Mouse (Mus musculus): ENCODE measurements at regions not wholly inside any gene's neighbourhood (a gene's known extent, or its start where the extent isn't known, plus 50 kb on each side); places are given as distances from the start of the nearest gene placed in this dataset.

DNA sequence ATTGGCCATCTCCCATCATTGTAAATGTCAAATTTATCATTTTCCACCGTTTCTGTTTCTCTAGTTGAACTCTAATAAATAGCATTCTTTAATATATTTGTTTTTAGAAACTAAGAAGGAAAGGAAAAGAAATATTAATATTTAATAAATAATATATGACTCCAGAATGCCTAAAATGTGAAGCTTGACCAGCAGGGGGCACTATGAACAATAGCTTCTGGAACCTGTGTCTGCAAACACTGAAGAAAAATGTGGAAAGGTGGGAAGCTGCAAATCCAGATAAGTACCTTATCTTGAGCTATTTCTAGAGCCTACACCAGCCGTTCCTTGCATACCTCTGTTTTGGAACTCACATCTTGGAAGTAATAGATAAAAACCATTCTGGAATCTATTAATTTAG is 493.7 kb upstream of the Lingo2 start:
- Histone ChIP-seq H3K4me1 (ENCODE audit: control insufficient read depth in 1 of 2, insufficient read depth in 2 of 2, low read length in 2 of 2) (no peaks in the 10 kb centered on the region), H3K27ac (ENCODE audit: control insufficient read depth, low read depth, low read length) (no peak overlapping the region), H3K9me3 (replicated peaks; ENCODE audit: insufficient read depth, low read length) (no peaks in the 10 kb centered on the region), H3K9ac (ENCODE audit: control insufficient read depth, low read depth, low read length, poor library complexity, severe bottlenecking) (no peak overlapping the region), H3K79me2 (ENCODE audit: control insufficient read depth, insufficient read depth, low read length, poor library complexity) (no peaks in the 10 kb centered on the region), H3K27me3 (ENCODE audit: control insufficient read depth in 1 of 2, insufficient read depth in 2 of 2, low read length in 2 of 2) (no peaks in the 10 kb centered on the region), H3K36me3 (ENCODE audit: control insufficient read depth in 1 of 2, insufficient read depth in 2 of 2, low read length in 2 of 2) (no peaks in the 10 kb centered on the region), H3K4me3 (ENCODE audit: control insufficient read depth in 1 of 2, insufficient read depth in 1 of 2, low read depth in 2 of 2, low read length in 2 of 2) (no peak overlapping the region)
- TF ChIP-seq RAD21 (IDR thresholded peaks at IDR 0.05; ENCODE audit: low read depth, low read length) = peak; percentile 30
- no peak for TF ChIP-seq TCF12 (IDR thresholded peaks at IDR 0.05; ENCODE audit: low read depth, low read length)
- peak; percentile 52 for TF ChIP-seq SMC3 (IDR thresholded peaks at IDR 0.05; ENCODE audit: low read depth, low read length)
- peak; percentile 23; the same call in 1 of the 2 replicates for TF ChIP-seq ZC3H11A (IDR thresholded peaks at IDR 0.05; ENCODE audit: low read depth, low read length)
- peak in 2 of 3 experiments; percentile 22 to 31; a peak in 3 of 6 replicates for TF ChIP-seq CTCF (IDR thresholded peaks at IDR 0.05 in 2 of 3, conservative IDR thresholded peaks at IDR 0.05 in 1 of 3; ENCODE audit: control insufficient read depth in 1 of 3, insufficient read depth in 1 of 3, low read depth in 2 of 3, low read length in 3 of 3, poor library complexity in 1 of 3, severe bottlenecking in 1 of 3)
- DNase-seq (ENCODE audit: low read depth, low spot score) = peak; percentile 26

DNA sequence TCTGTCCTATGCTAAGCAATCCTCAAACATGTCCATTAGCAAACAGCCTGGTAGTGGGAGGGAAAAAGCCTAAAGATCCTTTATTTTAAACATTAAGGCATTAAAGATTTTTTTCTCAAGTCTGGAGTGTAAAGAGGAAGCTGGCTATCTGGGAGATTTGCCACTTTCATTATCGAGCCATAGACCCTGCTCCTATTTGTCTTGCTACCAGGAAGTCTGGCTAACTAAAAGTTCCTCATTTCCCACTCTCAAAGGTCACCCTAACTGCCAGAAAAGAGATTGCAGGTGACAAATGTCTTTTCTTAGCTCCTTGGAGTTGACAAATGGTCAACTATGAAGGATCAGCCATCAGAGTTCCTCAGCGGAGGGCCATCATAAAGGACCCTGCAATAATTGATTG is 461.2 kb upstream of the Lingo2 start:
- H3K27me3 ChIP-seq (ENCODE audit: control insufficient read depth in 1 of 2, insufficient read depth in 2 of 2, low read length in 2 of 2) = no peaks in the 10 kb centered on the region
- DNase-seq (ENCODE audit: low read depth, low spot score) = peak; percentile 11

DNA sequence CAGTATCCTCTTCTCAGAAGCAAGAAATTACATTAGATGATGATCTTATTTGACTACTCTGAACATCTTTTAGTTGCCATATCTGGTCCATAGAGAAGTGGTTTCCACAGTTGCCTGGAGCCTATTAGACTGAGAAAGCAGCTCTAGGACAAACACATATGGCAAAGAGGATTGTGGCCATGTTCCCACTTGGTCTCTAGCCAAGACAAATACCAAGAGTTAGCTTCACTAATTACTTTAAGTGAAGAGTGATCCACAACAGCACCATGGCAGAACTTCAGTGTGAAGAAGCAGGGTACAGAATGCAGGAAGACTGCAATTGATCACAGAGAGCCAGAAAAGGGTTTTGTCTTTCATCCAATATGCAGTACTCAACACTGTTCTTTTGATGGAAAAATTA is 436.6 kb upstream of the Lingo2 start:
- Histone ChIP-seq H3K79me2 (ENCODE audit: control insufficient read depth, insufficient read depth, low read length, poor library complexity) (no peaks in the 10 kb centered on the region), H3K4me1 (ENCODE audit: control insufficient read depth in 1 of 2, insufficient read depth in 2 of 2, low read length in 2 of 2) (no peaks in the 10 kb centered on the region), H3K9ac (ENCODE audit: control insufficient read depth, low read depth, low read length, poor library complexity, severe bottlenecking) (no peak overlapping the region), H3K27me3 (ENCODE audit: control insufficient read depth in 1 of 2, insufficient read depth in 2 of 2, low read length in 2 of 2) (no peaks in the 10 kb centered on the region), H3K27ac (ENCODE audit: control insufficient read depth, low read depth, low read length) (no peak overlapping the region), H3K9me3 (replicated peaks; ENCODE audit: insufficient read depth, low read length) (no peaks in the 10 kb centered on the region), H3K36me3 (ENCODE audit: control insufficient read depth in 1 of 2, insufficient read depth in 2 of 2, low read length in 2 of 2) (no peaks in the 10 kb centered on the region), H3K4me3 (ENCODE audit: control insufficient read depth in 1 of 2, insufficient read depth in 1 of 2, low read depth in 2 of 2, low read length in 2 of 2) (no peak overlapping the region)
- DNase-seq (ENCODE audit: low read depth, low spot score) = no peak
- TF ChIP-seq USF1 (IDR thresholded peaks at IDR 0.05; ENCODE audit: low read depth, low read length) = no peak
- no peak for TF ChIP-seq RAD21 (IDR thresholded peaks at IDR 0.05; ENCODE audit: low read depth, low read length)
- TF ChIP-seq GATA1 (IDR thresholded peaks at IDR 0.05; ENCODE audit: low read depth, low read length) = no peak
- TF ChIP-seq MYB (IDR thresholded peaks at IDR 0.05; ENCODE audit: low read depth, low read length) = no peak
- TF ChIP-seq ZKSCAN1 (IDR thresholded peaks at IDR 0.05; ENCODE audit: low read depth, low read length) = no peak
- no peak for TF ChIP-seq MEF2A (IDR thresholded peaks at IDR 0.05; ENCODE audit: extremely low read depth, insufficient replicate concordance, low read depth, low read length, poor library complexity, severe bottlenecking)
- TF ChIP-seq RCOR1 (IDR thresholded peaks at IDR 0.05; ENCODE audit: low read depth, low read length) = no peak
- no peak for TF ChIP-seq TAL1 (IDR thresholded peaks at IDR 0.05; ENCODE audit: low read length)
- TF ChIP-seq POLR2AphosphoS2 (IDR thresholded peaks at IDR 0.05; ENCODE audit: low read length) = no peak
- no peak for TF ChIP-seq TCF12 (IDR thresholded peaks at IDR 0.05; ENCODE audit: low read depth, low read length)
- no peak for TF ChIP-seq UBTF (IDR thresholded peaks at IDR 0.05; ENCODE audit: borderline replicate concordance, insufficient read depth, low read depth, low read length)

More for the DNA sequence above, 461.2 kb upstream of the Lingo2 start:
- H3K9ac ChIP-seq (ENCODE audit: control insufficient read depth, low read depth, low read length, poor library complexity, severe bottlenecking) = no peak overlapping the region
- no peaks in the 10 kb centered on the region for H3K9me3 ChIP-seq (replicated peaks; ENCODE audit: insufficient read depth, low read length)
- no peaks in the 10 kb centered on the region for H3K4me1 ChIP-seq (ENCODE audit: control insufficient read depth in 1 of 2, insufficient read depth in 2 of 2, low read length in 2 of 2)
- TF ChIP-seq USF2 (IDR thresholded peaks at IDR 0.05; ENCODE audit: borderline replicate concordance in 1 of 2, insufficient read depth in 1 of 2, low read depth in 1 of 2, low read length in 2 of 2) = no peak
- no peak for TF ChIP-seq POLR2AphosphoS2 (IDR thresholded peaks at IDR 0.05; ENCODE audit: low read length)
- TF ChIP-seq MEF2A (IDR thresholded peaks at IDR 0.05; ENCODE audit: extremely low read depth, insufficient replicate concordance, low read depth, low read length, poor library complexity, severe bottlenecking) = no peak
- TF ChIP-seq SIN3A (IDR thresholded peaks at IDR 0.05; ENCODE audit: low read length) = no peak
- H3K79me2 ChIP-seq (ENCODE audit: control insufficient read depth, insufficient read depth, low read length, poor library complexity) = no peaks in the 10 kb centered on the region
- no peak overlapping the region for H3K27ac ChIP-seq (ENCODE audit: control insufficient read depth, low read depth, low read length)
- no peak overlapping the region for H3K4me3 ChIP-seq (ENCODE audit: control insufficient read depth in 1 of 2, insufficient read depth in 1 of 2, low read depth in 2 of 2, low read length in 2 of 2)
- no peaks in the 10 kb centered on the region for H3K36me3 ChIP-seq (ENCODE audit: control insufficient read depth in 1 of 2, insufficient read depth in 2 of 2, low read length in 2 of 2)

All from MEL (cell line).